Mouse (Mus musculus) brain, embryonic 14.5 days (tissue): Measurements from ENCODE around the gene 1700001C02Rik.

Experiments
- CTCF ChIP-seq: fragments of 200-500 bp; IDR thresholded peaks from 2 replicates; pipeline ENCODE4 v1.5.1; 2012; ENCODE audit warnings: inconsistent platforms, mild to moderate bottlenecking, moderate library complexity, borderline replicate concordance; ENCODE audit not compliant: insufficient read depth, insufficient read length; ENCODE audit errors: extremely low read depth
- POLR2A ChIP-seq: fragments of 200-500 bp; IDR thresholded peaks from 2 replicates; pipeline ENCODE4 v1.6.1; 2012; ENCODE audit warnings: mild to moderate bottlenecking, inconsistent platforms, borderline replicate concordance; ENCODE audit not compliant: poor library complexity, insufficient read depth, insufficient read length, severe bottlenecking; ENCODE audit errors: extremely low read depth

DNA sequence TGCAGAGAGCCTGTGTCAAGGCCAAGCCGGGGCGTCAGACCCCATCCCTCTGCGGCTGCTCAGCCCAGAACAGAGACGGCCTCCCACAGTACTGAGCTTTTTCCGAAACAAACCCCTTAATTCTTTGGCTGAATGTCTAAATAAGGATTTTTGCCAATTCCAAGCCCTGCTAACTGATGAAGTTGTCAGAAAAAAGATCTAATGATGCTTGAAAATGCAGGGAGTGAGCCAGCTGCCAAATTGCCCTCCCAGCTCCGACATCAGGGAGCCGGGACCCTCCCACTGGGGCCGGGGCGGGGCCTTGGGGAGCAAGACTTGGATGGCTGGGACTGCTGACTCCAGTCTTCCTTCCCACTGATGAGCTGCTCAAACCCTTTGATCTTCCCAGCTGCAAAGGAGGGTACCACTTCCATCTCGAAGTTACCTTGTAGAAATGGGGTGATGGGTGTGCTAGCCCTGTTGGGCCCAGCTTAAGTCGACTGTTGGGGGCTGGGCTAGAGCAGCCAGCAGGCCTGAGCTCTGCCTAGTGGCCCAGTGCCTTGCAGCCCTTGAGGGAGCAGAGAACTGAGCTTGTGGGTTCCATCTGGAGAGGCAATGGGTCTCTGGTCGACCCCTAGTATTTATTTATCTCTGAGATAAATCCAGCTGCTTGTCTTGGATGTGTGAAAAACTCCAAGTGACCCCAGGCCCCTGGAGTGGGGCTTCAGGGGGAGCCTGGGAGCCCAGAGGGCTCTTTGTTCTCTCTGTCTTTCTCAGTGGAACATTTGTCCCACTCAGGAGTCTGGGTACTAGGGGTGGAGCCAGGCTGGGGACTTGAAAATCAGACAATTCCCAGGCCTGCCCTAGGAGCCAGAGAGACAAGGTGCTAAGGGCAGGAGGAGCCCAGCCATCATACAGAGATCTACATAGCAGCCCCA, 60.3 kb downstream of the 1700001C02Rik start:
- TF ChIP-seq CTCF (no peak), POLR2A (no peak)
